Mouse (Mus musculus): ENCODE measurements around the gene Nmd3. TPM values are rescaled to one million over a fixed set of nuclear protein-coding genes. Genes with fewer than 3 reads are reported as not detected.

The Nmd3 gene
- 99.6 and 107 TPM in 2 replicates for polyA plus RNA-seq (2014; fragmentation: Nextera tagmentation; extraction: Ambion mirVana)

GRCm38 (mm10) chr3:69721814-69722186 lies at the start of gene Nmd3:
Gene Nmd3, plus strand, starts transcription at chr3:69721985.
- peak within 1 kb of the TSS; percentile 91 for H3K4me3 ChIP-seq (replicated peaks; ENCODE audit: low read depth, low read length)
- peaks cover 16% of the 10 kb centered on the region for H3K4me1 ChIP-seq (ENCODE audit: control insufficient read depth, insufficient read depth, low read length)
- DNase-seq (peak; percentile 98), ATAC-seq (ENCODE audit: low FRiP score, low TSS enrichment) (peak; percentile 97)
- H3K9me3 ChIP-seq (ENCODE audit: control insufficient read depth, low read length): no peaks in the 10 kb centered on the region
- peak within 1 kb of the TSS; percentile 89 for H3K9ac ChIP-seq (replicated peaks; ENCODE audit: low read length)
- peak within 1 kb of the TSS; percentile 90 for H3K27ac ChIP-seq (replicated peaks; ENCODE audit: low read depth, low read length)
- no peaks in the 10 kb centered on the region for H3K27me3 ChIP-seq (ENCODE audit: control insufficient read depth, insufficient read depth, low read length)
- H3K4me2 ChIP-seq (ENCODE audit: low read length): peak within 1 kb of the TSS; percentile 92
- 0% methylated on average over 33 of the region's 33 CpGs for WGBS
- no peaks in the 10 kb centered on the region for H3K36me3 ChIP-seq (ENCODE audit: control insufficient read depth, insufficient read depth, low read length)

GRCm38 (mm10) chr3:69673351-69673750 lies 48.4 kb upstream of the Nmd3 start:
- WGBS: 99% methylated on average over 10 of the region's 10 CpGs
- no peaks in the 10 kb centered on the region for H3K36me3 ChIP-seq (ENCODE audit: control insufficient read depth, insufficient read depth, low read length)
- no peak overlapping the region for H3K4me3 ChIP-seq (replicated peaks; ENCODE audit: low read depth, low read length)
- no peak overlapping the region for H3K27ac ChIP-seq (replicated peaks; ENCODE audit: low read depth, low read length)
- H3K27me3 ChIP-seq (ENCODE audit: control insufficient read depth, insufficient read depth, low read length): no peaks in the 10 kb centered on the region
- no peak overlapping the region for H3K4me2 ChIP-seq (ENCODE audit: low read length)
- H3K9ac ChIP-seq (replicated peaks; ENCODE audit: low read length): no peak overlapping the region
- no peaks in the 10 kb centered on the region for H3K4me1 ChIP-seq (ENCODE audit: control insufficient read depth, insufficient read depth, low read length)
- H3K9me3 ChIP-seq (ENCODE audit: control insufficient read depth, low read length): no peaks in the 10 kb centered on the region
- no peak for DNase-seq
- no peak for ATAC-seq (ENCODE audit: low FRiP score, low TSS enrichment)

GRCm38 (mm10) chr3:69674206-69674605 lies 47.6 kb upstream of the Nmd3 start:
- H3K4me3 ChIP-seq (replicated peaks; ENCODE audit: low read depth, low read length): no peak overlapping the region
- WGBS: 92% methylated on average over 3 of the region's 3 CpGs
- H3K4me2 ChIP-seq (ENCODE audit: low read length): no peak overlapping the region
- DNase-seq (no peak), ATAC-seq (ENCODE audit: low FRiP score, low TSS enrichment) (no peak)
- no peak overlapping the region for H3K27ac ChIP-seq (replicated peaks; ENCODE audit: low read depth, low read length)
- H3K27me3 ChIP-seq (ENCODE audit: control insufficient read depth, insufficient read depth, low read length): no peaks in the 10 kb centered on the region
- no peaks in the 10 kb centered on the region for H3K9me3 ChIP-seq (ENCODE audit: control insufficient read depth, low read length)
- H3K4me1 ChIP-seq (ENCODE audit: control insufficient read depth, insufficient read depth, low read length): no peaks in the 10 kb centered on the region
- no peaks in the 10 kb centered on the region for H3K36me3 ChIP-seq (ENCODE audit: control insufficient read depth, insufficient read depth, low read length)
- no peak overlapping the region for H3K9ac ChIP-seq (replicated peaks; ENCODE audit: low read length)

- H3K36me3 ChIP-seq (ENCODE audit: control insufficient read depth, insufficient read depth, low read length): no peaks in the 10 kb centered on the region
- WGBS: 68% methylated on average over 1 of the region's 1 CpGs
- no peak overlapping the region for H3K4me3 ChIP-seq (replicated peaks; ENCODE audit: low read depth, low read length)
- DNase-seq: no peak
- no peak overlapping the region for H3K9ac ChIP-seq (replicated peaks; ENCODE audit: low read length)
- no peak for ATAC-seq (ENCODE audit: low FRiP score, low TSS enrichment)
- H3K27me3 ChIP-seq (ENCODE audit: control insufficient read depth, insufficient read depth, low read length): no peaks in the 10 kb centered on the region
- no peak overlapping the region for H3K27ac ChIP-seq (replicated peaks; ENCODE audit: low read depth, low read length)
- H3K4me1 ChIP-seq (ENCODE audit: control insufficient read depth, insufficient read depth, low read length): no peaks in the 10 kb centered on the region
- no peaks in the 10 kb centered on the region for H3K9me3 ChIP-seq (ENCODE audit: control insufficient read depth, low read length)
- H3K4me2 ChIP-seq (ENCODE audit: low read length): no peak overlapping the region
These were observed 32.0 kb upstream of the Nmd3 start for GRCm38 (mm10) chr3:69689791-69690190.

- H3K4me3 ChIP-seq (replicated peaks; ENCODE audit: low read depth, low read length): no peak overlapping the region
- no peak overlapping the region for H3K27ac ChIP-seq (replicated peaks; ENCODE audit: low read depth, low read length)
- H3K4me2 ChIP-seq (ENCODE audit: low read length): no peak overlapping the region
- 91% methylated on average over 2 of the region's 2 CpGs for WGBS
- no peaks in the 10 kb centered on the region for H3K4me1 ChIP-seq (ENCODE audit: control insufficient read depth, insufficient read depth, low read length)
- DNase-seq (no peak), ATAC-seq (ENCODE audit: low FRiP score, low TSS enrichment) (no peak)
- no peaks in the 10 kb centered on the region for H3K27me3 ChIP-seq (ENCODE audit: control insufficient read depth, insufficient read depth, low read length)
- H3K36me3 ChIP-seq (ENCODE audit: control insufficient read depth, insufficient read depth, low read length): no peaks in the 10 kb centered on the region
- no peaks in the 10 kb centered on the region for H3K9me3 ChIP-seq (ENCODE audit: control insufficient read depth, low read length)
- H3K9ac ChIP-seq (replicated peaks; ENCODE audit: low read length): no peak overlapping the region
These were observed 30.8 kb upstream of the Nmd3 start for GRCm38 (mm10) chr3:69690939-69691338.

GRCm38 (mm10) chr3:69699851-69700500 lies 21.8 kb upstream of the Nmd3 start:
- 68% methylated on average over 6 of the region's 6 CpGs for WGBS
- Histone ChIP-seq H3K4me1 (ENCODE audit: control insufficient read depth, insufficient read depth, low read length) (no peaks in the 10 kb centered on the region), H3K27me3 (ENCODE audit: control insufficient read depth, insufficient read depth, low read length) (no peaks in the 10 kb centered on the region), H3K9me3 (ENCODE audit: control insufficient read depth, low read length) (no peaks in the 10 kb centered on the region), H3K27ac (replicated peaks; ENCODE audit: low read depth, low read length) (no peak overlapping the region), H3K36me3 (ENCODE audit: control insufficient read depth, insufficient read depth, low read length) (no peaks in the 10 kb centered on the region), H3K4me3 (replicated peaks; ENCODE audit: low read depth, low read length) (no peak overlapping the region), H3K4me2 (ENCODE audit: low read length) (no peak overlapping the region), H3K9ac (replicated peaks; ENCODE audit: low read length) (no peak overlapping the region)
- no peak for DNase-seq
- no peak for ATAC-seq (ENCODE audit: low FRiP score, low TSS enrichment)

- no peak overlapping the region for H3K4me2 ChIP-seq (ENCODE audit: low read length)
- no peak overlapping the region for H3K27ac ChIP-seq (replicated peaks; ENCODE audit: low read depth, low read length)
- WGBS: 43% methylated on average over 1 of the region's 1 CpGs
- ATAC-seq (ENCODE audit: low FRiP score, low TSS enrichment) (no peak), DNase-seq (peak; percentile 77)
- H3K4me3 ChIP-seq (replicated peaks; ENCODE audit: low read depth, low read length): no peak overlapping the region
- H3K9ac ChIP-seq (replicated peaks; ENCODE audit: low read length): no peak overlapping the region
- H3K36me3 ChIP-seq (ENCODE audit: control insufficient read depth, insufficient read depth, low read length): no peaks in the 10 kb centered on the region
- no peaks in the 10 kb centered on the region for H3K27me3 ChIP-seq (ENCODE audit: control insufficient read depth, insufficient read depth, low read length)
- H3K9me3 ChIP-seq (ENCODE audit: control insufficient read depth, low read length): no peaks in the 10 kb centered on the region
- H3K4me1 ChIP-seq (ENCODE audit: control insufficient read depth, insufficient read depth, low read length): no peaks in the 10 kb centered on the region
These were observed 19.9 kb upstream of the Nmd3 start for GRCm38 (mm10) chr3:69701905-69702304.

GRCm38 (mm10) chr3:69702421-69702820 lies 19.4 kb upstream of the Nmd3 start:
- no peak for ATAC-seq (ENCODE audit: low FRiP score, low TSS enrichment)
- H3K4me1 ChIP-seq (ENCODE audit: control insufficient read depth, insufficient read depth, low read length): no peaks in the 10 kb centered on the region
- H3K9ac ChIP-seq (replicated peaks; ENCODE audit: low read length): no peak overlapping the region
- no peaks in the 10 kb centered on the region for H3K9me3 ChIP-seq (ENCODE audit: control insufficient read depth, low read length)
- H3K36me3 ChIP-seq (ENCODE audit: control insufficient read depth, insufficient read depth, low read length): no peaks in the 10 kb centered on the region
- no peak overlapping the region for H3K4me3 ChIP-seq (replicated peaks; ENCODE audit: low read depth, low read length)
- no peaks in the 10 kb centered on the region for H3K27me3 ChIP-seq (ENCODE audit: control insufficient read depth, insufficient read depth, low read length)
- DNase-seq: no peak
- no peak overlapping the region for H3K27ac ChIP-seq (replicated peaks; ENCODE audit: low read depth, low read length)
- no peak overlapping the region for H3K4me2 ChIP-seq (ENCODE audit: low read length)
